Mouse (Mus musculus) thymus, adult 2 months (tissue): ENCODE data around the gene Tex22.

Source experiments
- CTCF ChIP-seq: fragments of 200-500 bp; IDR thresholded peaks from 2 replicates; pipeline ENCODE4 v1.5.1; 2012; ENCODE audit warnings: mild to moderate bottlenecking, control low read depth, low read length, moderate library complexity, borderline replicate concordance; ENCODE audit not compliant: control insufficient read depth, poor library complexity, insufficient read depth; ENCODE audit errors: extremely low read depth
- POLR2A ChIP-seq: fragments of 200-500 bp; IDR thresholded peaks from 2 replicates; pipeline ENCODE4 v1.6.1; 2012; ENCODE audit warnings: mild to moderate bottlenecking, low read length, control low read depth, moderate library complexity; ENCODE audit not compliant: control insufficient read depth, poor library complexity, insufficient read depth; ENCODE audit errors: extremely low read depth

GRCm38 (mm10) chr12:113099470-113100237 lies 25.4 kb downstream of the Tex22 start:
- TF ChIP-seq POLR2A, result no peak
- no peak for TF ChIP-seq CTCF
